Mouse (Mus musculus): ENCODE data around the gene Plekhh1. TPM values are rescaled to one million over a fixed set of nuclear protein-coding genes. Genes with fewer than 3 reads are reported as not detected.

The Plekhh1 gene
- polyA plus RNA-seq (2016; fragmentation: Nextera tagmentation; extraction: Ambion mirVana) = 0.42 and 0.48 TPM in 2 replicates

DNA sequence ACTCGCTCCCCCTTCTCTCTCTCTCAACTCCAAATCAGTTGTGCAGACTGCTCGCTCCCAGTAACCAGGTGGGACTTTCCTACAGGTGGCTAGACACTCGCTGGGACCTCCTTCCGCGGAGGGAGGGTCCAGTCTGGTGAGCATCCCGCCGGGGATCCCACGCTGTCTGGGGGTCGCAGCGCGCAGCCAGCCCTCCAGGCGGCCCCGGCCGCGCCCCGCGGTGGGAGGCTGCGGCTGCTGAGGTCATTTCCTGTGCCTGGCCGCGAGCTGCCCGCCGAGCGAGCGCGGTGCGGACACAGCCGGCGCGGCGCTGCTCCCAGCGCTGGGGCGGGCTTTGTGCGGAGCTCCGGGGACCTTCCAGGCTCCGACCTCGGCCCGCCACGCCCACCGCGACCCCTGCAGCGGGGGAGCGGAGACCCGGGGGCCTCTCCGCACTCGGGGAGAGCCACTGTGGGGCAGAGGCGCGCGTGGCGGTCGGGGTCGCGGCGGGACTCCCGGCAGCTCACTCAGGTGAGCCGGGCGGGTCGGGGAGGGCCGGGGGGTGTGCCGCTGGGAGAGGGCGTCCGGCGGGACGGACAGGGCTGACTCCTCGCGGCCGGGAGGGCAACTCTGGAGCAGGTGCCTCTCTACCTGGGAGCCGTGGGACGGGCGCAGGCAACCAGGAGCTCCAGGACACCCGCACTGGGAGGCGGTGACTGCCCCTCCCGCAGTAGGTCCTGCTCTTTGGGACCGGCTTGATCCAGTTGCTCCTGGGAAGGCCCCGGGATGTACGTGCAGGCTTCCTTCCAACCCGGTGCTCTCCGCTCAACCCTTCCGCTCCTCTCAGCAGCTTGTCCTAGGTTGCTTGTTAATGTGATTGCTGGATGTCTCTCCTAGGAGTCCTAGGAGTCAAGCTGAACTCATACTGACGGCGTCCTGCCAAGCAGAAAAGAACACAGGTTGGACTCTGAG lies at the start of gene Plekhh1:
TSS of gene Plekhh1 (plus strand) at position 253 of the 951 bp plus-strand sequence.
- H3K9ac ChIP-seq = peak within 1 kb of the TSS; percentile 64
- H3K9me3 ChIP-seq (replicated peaks) = no peaks in the 10 kb centered on the region
- no peaks in the 10 kb centered on the region for H3K36me3 ChIP-seq
- H3K27me3 ChIP-seq (replicated peaks) = peaks cover 68% of the 10 kb centered on the region
- WGBS (ENCODE audit: insufficient replicate concordance) = under 1% methylated on average over 56 of the region's 80 CpGs
- peak within 1 kb of the TSS; percentile 66 for H3K4me3 ChIP-seq
- peak within 1 kb of the TSS; percentile 90 for H3K4me2 ChIP-seq
- H3K4me1 ChIP-seq = peaks cover 14% of the 10 kb centered on the region
- no peak within 1 kb of the TSS for H3K27ac ChIP-seq
- ATAC-seq = peak; percentile 44

DNA sequence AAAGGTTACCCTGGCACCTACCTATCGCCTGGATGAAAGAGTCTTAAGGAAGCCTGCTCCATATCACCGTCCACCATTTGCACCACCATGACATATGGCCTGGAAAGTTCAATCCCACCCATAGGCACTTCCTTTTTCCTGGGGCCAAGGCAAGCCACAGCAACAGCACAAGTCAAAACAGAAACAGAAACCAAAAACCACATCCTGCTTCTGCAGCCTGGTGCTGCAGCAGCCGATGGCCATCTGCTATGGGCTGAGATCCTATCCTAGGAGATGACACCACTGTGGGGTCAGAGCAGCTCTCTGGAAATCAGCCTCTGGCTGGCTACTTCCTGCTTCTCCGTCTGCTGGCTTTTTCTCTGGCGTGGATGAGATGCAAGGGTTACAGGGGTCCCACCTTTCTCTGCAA lies 48.3 kb upstream of the Plekhh1 start:
- 0 out of 2 replicates have a peak overlapping the region, but pooled peaks have one; percentile 33 for H3K27ac ChIP-seq
- H3K9me3 ChIP-seq (replicated peaks) = no peaks in the 10 kb centered on the region
- H3K36me3 ChIP-seq = no peaks in the 10 kb centered on the region
- no peaks in the 10 kb centered on the region for H3K27me3 ChIP-seq (replicated peaks)
- H3K4me1 ChIP-seq = peaks cover 41% of the 10 kb centered on the region
- peak; percentile 63 for ATAC-seq
- whole genome bisulfite sequencing (ENCODE audit: insufficient replicate concordance) = 15% methylated on average over 5 of the region's 5 CpGs
- H3K4me2 ChIP-seq = peak overlapping the region; percentile 44
- peak overlapping the region; percentile 9 for H3K4me3 ChIP-seq
- H3K9ac ChIP-seq = no peak overlapping the region

GRCm38 (mm10) chr12:78981131-78981530 lies 47.8 kb upstream of the Plekhh1 start:
- peak overlapping the region; percentile 23; the same call in 1 of the 2 replicates for H3K27ac ChIP-seq

DNA sequence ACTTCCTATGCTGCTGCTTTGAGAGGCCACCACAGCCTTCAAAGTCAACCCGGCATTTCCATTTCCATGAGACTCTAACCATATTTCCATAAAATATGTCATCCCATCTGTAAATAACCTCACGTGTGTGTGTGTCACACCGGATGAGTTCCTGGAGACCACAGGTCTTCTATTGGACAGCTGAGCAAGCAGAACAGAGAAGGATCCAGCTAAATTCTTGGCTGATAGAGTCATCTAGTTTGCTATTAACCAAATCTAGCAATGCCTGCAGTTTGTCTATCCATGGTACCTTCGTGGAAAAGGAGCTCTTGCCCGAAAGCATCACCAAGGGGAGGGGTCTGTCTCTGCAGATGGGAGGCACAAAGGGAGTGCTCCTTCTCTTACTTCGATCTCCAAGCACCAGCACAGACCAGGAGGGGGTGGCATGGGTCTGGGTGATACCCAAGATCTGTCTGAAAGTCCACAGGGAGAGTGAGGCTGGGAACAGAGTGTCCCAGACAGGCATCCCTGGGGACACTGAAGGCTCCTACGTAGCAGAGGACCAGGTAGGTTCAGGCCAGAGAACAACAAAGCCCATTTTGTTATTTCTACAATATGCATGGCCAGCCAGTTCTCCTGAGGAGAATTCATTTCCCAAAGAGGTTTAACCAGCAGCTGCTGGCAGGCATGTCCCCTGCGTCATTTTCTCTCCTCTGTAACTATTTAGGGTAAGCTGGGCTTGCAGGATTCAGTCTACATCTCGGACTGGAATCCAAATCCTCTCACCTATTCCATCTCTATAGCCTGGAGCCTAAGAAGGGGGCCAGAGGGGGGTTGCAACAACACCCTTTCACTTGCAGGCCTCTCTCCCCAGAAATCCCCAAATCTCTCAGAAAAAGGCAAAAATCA lies 46.8 kb upstream of the Plekhh1 start:
- H3K4me3 ChIP-seq = no peak overlapping the region
- ATAC-seq = no peak
- H3K9ac ChIP-seq = no peak overlapping the region
- H3K36me3 ChIP-seq = no peaks in the 10 kb centered on the region
- no peak overlapping the region for H3K4me2 ChIP-seq
- 67% methylated on average over 9 of the region's 9 CpGs for WGBS (ENCODE audit: insufficient replicate concordance)
- no peaks in the 10 kb centered on the region for H3K9me3 ChIP-seq (replicated peaks)
- H3K27ac ChIP-seq = no peak overlapping the region
- peaks cover 39% of the 10 kb centered on the region for H3K4me1 ChIP-seq
- no peaks in the 10 kb centered on the region for H3K27me3 ChIP-seq (replicated peaks)

More at GRCm38 (mm10) chr12:78981131-78981530, 47.8 kb upstream of the Plekhh1 start:
- Histone ChIP-seq H3K36me3 (no peaks in the 10 kb centered on the region), H3K4me2 (peak overlapping the region; percentile 44), H3K27me3 (replicated peaks) (no peaks in the 10 kb centered on the region), H3K9me3 (replicated peaks) (no peaks in the 10 kb centered on the region), H3K9ac (no peak overlapping the region), H3K4me1 (peaks cover 41% of the 10 kb centered on the region), H3K4me3 (no peak overlapping the region)
- ATAC-seq = no peak
- WGBS (ENCODE audit: insufficient replicate concordance) = 60% methylated on average over 2 of the region's 2 CpGs

DNA sequence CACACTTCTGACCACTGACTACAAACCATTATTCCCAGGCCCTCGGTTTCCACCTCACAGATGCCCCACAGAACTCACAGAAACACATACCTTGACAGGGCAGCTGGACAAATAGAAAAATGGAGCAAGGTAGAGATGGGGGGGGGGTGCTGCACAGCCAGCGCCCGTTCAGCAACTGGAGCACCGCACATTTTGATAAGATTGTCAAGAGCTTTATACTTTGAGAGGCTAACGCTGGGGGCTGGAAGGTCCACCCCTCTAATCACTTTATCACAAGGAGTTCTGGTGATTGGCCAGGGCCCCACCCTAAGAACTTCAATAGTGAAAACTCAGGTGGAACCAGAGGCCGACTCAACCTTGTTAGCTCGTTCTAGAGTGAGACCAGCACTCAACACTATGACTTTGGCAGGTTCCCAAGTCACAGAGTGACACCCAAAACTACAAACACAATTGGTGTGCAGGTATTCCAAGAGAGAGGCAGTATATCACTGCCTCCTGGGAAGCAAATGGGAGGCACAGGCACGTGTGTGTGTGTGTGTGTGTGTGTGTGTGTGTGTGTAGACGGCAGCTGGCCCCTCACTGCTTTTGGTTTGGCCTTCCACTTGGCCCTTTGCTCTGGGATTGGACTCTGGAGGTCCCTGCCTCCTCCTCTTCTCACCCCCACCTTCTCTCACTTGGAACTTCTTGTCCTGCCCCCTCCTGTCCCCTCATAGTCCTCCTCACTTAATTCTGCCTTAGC lies 45.5 kb upstream of the Plekhh1 start:
- Histone ChIP-seq H3K27ac (no peak overlapping the region), H3K4me2 (peak overlapping the region; percentile 13; the same call in 1 of the 2 replicates), H3K4me1 (peaks cover 31% of the 10 kb centered on the region), H3K9me3 (replicated peaks) (no peaks in the 10 kb centered on the region), H3K4me3 (no peak overlapping the region), H3K36me3 (no peaks in the 10 kb centered on the region), H3K27me3 (replicated peaks) (no peaks in the 10 kb centered on the region), H3K9ac (no peak overlapping the region)
- peak; percentile 50; the same call in 1 of the 2 replicates for ATAC-seq
- WGBS (ENCODE audit: insufficient replicate concordance) = 30% methylated on average over 9 of the region's 9 CpGs

DNA sequence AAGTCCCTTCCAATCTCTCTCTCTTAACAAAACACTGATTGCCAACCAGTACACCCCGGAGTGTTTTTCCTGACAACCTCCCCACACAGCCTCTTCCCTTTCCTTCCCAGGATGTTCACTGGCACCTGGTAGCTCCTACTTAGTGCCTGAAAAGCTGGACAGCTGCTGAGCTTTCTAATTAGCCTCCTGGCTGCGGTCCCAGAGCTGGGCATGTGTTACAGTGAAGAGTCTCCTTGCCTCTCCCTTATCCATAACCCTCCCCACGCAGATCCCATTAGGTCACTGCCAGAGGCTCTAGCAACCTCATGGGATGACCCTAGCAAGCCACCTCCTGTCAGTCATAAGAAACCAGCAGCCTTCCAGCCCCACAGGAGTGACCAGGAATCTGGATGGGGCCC lies 44.9 kb upstream of the Plekhh1 start:
- no peak for ATAC-seq
- WGBS (ENCODE audit: insufficient replicate concordance) = 66% methylated on average over 3 of the region's 3 CpGs

GRCm38 (mm10) chr12:78987581-78988081 lies 41.3 kb upstream of the Plekhh1 start:
- Histone ChIP-seq H3K4me1 (peaks cover 15% of the 10 kb centered on the region), H3K9ac (no peak overlapping the region), H3K4me2 (no peak overlapping the region), H3K4me3 (no peak overlapping the region), H3K27me3 (replicated peaks) (no peaks in the 10 kb centered on the region), H3K36me3 (no peaks in the 10 kb centered on the region), H3K9me3 (replicated peaks) (no peaks in the 10 kb centered on the region), H3K27ac (no peak overlapping the region)
- 0 out of 2 replicates have a peak, but pooled peaks have one; percentile 40 for ATAC-seq
- WGBS (ENCODE audit: insufficient replicate concordance) = 66% methylated on average over 9 of the region's 9 CpGs

More for the DNA sequence above, 44.9 kb upstream of the Plekhh1 start:
- no peak overlapping the region for H3K27ac ChIP-seq
- no peak overlapping the region for H3K4me3 ChIP-seq
- H3K9me3 ChIP-seq (replicated peaks) = no peaks in the 10 kb centered on the region
- H3K36me3 ChIP-seq = no peaks in the 10 kb centered on the region
- H3K27me3 ChIP-seq (replicated peaks) = no peaks in the 10 kb centered on the region
- no peak overlapping the region for H3K9ac ChIP-seq
- H3K4me1 ChIP-seq = peaks cover 31% of the 10 kb centered on the region
- no peak overlapping the region; the same call in 1 of the 2 replicates for H3K4me2 ChIP-seq

DNA sequence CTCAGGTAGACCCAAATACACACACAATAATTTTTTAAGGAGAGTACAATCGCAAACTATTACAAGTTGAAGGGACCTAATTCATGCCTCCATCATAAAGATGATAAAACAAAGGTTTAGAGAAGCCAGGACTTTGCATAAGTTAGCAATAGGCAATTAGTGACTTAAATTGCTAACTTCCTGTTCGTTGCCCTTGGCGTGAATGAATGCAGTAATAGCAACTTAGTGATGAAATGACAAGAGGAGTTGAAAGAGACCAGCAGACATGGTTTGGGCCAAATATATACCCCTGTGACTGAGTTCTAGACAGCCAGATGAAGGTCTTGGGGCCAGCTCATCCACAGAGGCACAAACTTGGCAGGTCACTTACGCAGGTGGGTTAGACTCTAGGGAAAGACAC lies 32.7 kb upstream of the Plekhh1 start:
- Histone ChIP-seq H3K4me1 (peaks cover 5% of the 10 kb centered on the region; the same call in 1 of the 2 replicates), H3K36me3 (no peaks in the 10 kb centered on the region), H3K9ac (no peak overlapping the region), H3K4me2 (no peak overlapping the region), H3K4me3 (no peak overlapping the region), H3K27me3 (replicated peaks) (no peaks in the 10 kb centered on the region; the same call in 1 of the 2 replicates), H3K9me3 (replicated peaks) (no peaks in the 10 kb centered on the region), H3K27ac (no peak overlapping the region)
- no peak for ATAC-seq
- 73% methylated on average over 4 of the region's 4 CpGs for WGBS (ENCODE audit: insufficient replicate concordance)

GRCm38 (mm10) chr12:78996711-78997110 lies 32.3 kb upstream of the Plekhh1 start:
- H3K27ac ChIP-seq = no peak overlapping the region
- no peaks in the 10 kb centered on the region; the same call in 1 of the 2 replicates for H3K27me3 ChIP-seq (replicated peaks)
- 39% methylated on average over 7 of the region's 7 CpGs for WGBS (ENCODE audit: insufficient replicate concordance)
- H3K4me3 ChIP-seq = no peak overlapping the region
- H3K9ac ChIP-seq = no peak overlapping the region
- no peaks in the 10 kb centered on the region for H3K36me3 ChIP-seq
- ATAC-seq = no peak
- no peaks in the 10 kb centered on the region for H3K9me3 ChIP-seq (replicated peaks)
- H3K4me1 ChIP-seq = peaks cover 6% of the 10 kb centered on the region; the same call in 1 of the 2 replicates
- H3K4me2 ChIP-seq = no peak overlapping the region

DNA sequence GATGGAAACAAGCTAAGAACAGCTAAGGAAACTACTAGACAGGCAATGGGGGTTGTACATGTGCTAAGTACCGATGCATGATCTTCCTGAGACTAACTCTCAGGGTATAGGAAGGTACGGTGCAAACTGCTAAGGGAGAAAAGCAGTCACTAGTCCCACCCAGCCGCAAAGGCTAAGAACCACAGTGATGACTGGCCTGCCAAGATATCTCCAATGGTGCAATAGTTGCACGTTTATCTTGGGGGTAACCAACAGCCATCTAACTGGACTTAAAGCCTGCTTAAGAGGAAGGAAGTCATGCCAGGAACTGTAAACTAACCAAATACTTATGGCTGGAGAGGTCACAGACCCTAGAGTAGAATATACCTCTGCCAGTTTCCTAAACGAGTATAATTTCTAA lies 26.6 kb upstream of the Plekhh1 start:
- 16% methylated on average over 5 of the region's 5 CpGs for WGBS (ENCODE audit: insufficient replicate concordance)
- H3K27ac ChIP-seq = no peak overlapping the region
- H3K27me3 ChIP-seq (replicated peaks) = peaks cover 32% of the 10 kb centered on the region
- H3K4me3 ChIP-seq = no peak overlapping the region
- no peaks in the 10 kb centered on the region for H3K36me3 ChIP-seq
- H3K9me3 ChIP-seq (replicated peaks) = no peaks in the 10 kb centered on the region
- peak; percentile 78 for ATAC-seq
- H3K9ac ChIP-seq = no peak overlapping the region
- no peak overlapping the region for H3K4me2 ChIP-seq
- H3K4me1 ChIP-seq = peaks cover 32% of the 10 kb centered on the region

GRCm38 (mm10) chr12:79002978-79003377 lies 26.0 kb upstream of the Plekhh1 start:
- no peak overlapping the region for H3K4me3 ChIP-seq
- peaks cover 34% of the 10 kb centered on the region for H3K4me1 ChIP-seq
- H3K4me2 ChIP-seq = no peak overlapping the region
- peaks cover 37% of the 10 kb centered on the region for H3K27me3 ChIP-seq (replicated peaks)
- ATAC-seq = no peak
- no peaks in the 10 kb centered on the region for H3K9me3 ChIP-seq (replicated peaks)
- 70% methylated on average over 3 of the region's 3 CpGs for WGBS (ENCODE audit: insufficient replicate concordance)
- no peaks in the 10 kb centered on the region for H3K36me3 ChIP-seq
- H3K27ac ChIP-seq = no peak overlapping the region
- no peak overlapping the region for H3K9ac ChIP-seq
